Mouse (Mus musculus) gastrocnemius, postnatal 36 days (tissue): ENCODE data around the gene Gm42669. TPM values are rescaled to one million over a fixed set of nuclear protein-coding genes. Genes with fewer than 3 reads are reported as not detected.

Experiments used
- DNase-seq, 2 experiments: peaks; one replicate each; pipeline ENCODE4 v3.0.0; 2022
- intact Hi-C: fragments of 180-260 bp; cut with DNase I; formaldehyde crosslinking; loops from one replicate; pipeline ENCODE4 v1.15.1; 2025
- long read RNA-seq, 2 experiments: library from polyadenylated mRNA; stranded (forward); transcript quantifications; one replicate each; pipeline ENCODE4 v2.0.0; 2021
- total RNA-seq, 2 experiments: library from RNA; stranded (reverse); gene quantifications; 2 replicates each; pipeline ENCODE4 v1.2.3; 2021

The Gm42669 gene
- total RNA-seq, result not detected
- long read RNA-seq, experiment 1, partial matches to known transcripts, result 0 of 3 reads
- long read RNA-seq, experiment 1, other reads (novel, unspliced or antisense), result 3 of 3 reads
- long read RNA-seq, experiment 2, result 0 reads

- intact Hi-C loops, result no loop called here
- DNase-seq, result no peak
Measured at GRCm38 (mm10) chr5:107507321-107507720, at the start of gene Gm42669. TSS of gene Gm42669 (plus strand) at chr5:107507621.

GRCm38 (mm10) chr5:107462147-107463076 is 45.0 kb upstream of the Gm42669 start:
- DNase-seq, result no peak
- intact Hi-C loops, result no loop called here

- intact Hi-C loops, result no loop called here
- DNase-seq, result no peak
Measured at GRCm38 (mm10) chr5:107466501-107466900, 40.9 kb upstream of the Gm42669 start.

- intact Hi-C loops, result no loop called here
- no peak for DNase-seq
Measured at GRCm38 (mm10) chr5:107467098-107467497, 40.3 kb upstream of the Gm42669 start.

- DNase-seq, result no peak
- intact Hi-C loops, result no loop called here
Measured at GRCm38 (mm10) chr5:107470600-107471329, 36.7 kb upstream of the Gm42669 start.

GRCm38 (mm10) chr5:107480194-107480593 is 27.2 kb upstream of the Gm42669 start:
- no peak for DNase-seq
- intact Hi-C loops, result no loop called here

- no peak for DNase-seq
- intact Hi-C loops, result no loop called here
Measured at GRCm38 (mm10) chr5:107488996-107489395, 18.4 kb upstream of the Gm42669 start.

GRCm38 (mm10) chr5:107491036-107491435 is 16.4 kb upstream of the Gm42669 start:
- DNase-seq, result no peak
- intact Hi-C loops, result no loop called here

GRCm38 (mm10) chr5:107492471-107492870 is 14.9 kb upstream of the Gm42669 start:
- no peak for DNase-seq

GRCm38 (mm10) chr5:107494759-107495158 is 12.7 kb upstream of the Gm42669 start:
- DNase-seq, result no peak
- intact Hi-C loops, result no loop called here

More at GRCm38 (mm10) chr5:107492471-107492870, 14.9 kb upstream of the Gm42669 start:
- intact Hi-C loops, result no loop called here

GRCm38 (mm10) chr5:107496047-107496446 is 11.4 kb upstream of the Gm42669 start:
- no peak for DNase-seq
- intact Hi-C loops, result no loop called here

GRCm38 (mm10) chr5:107497519-107498501 is 9.6 kb upstream of the Gm42669 start:
- no peak for DNase-seq
- intact Hi-C loops, result no loop called here

GRCm38 (mm10) chr5:107498806-107499310 is 8.6 kb upstream of the Gm42669 start:
- intact Hi-C loops, result no loop called here
- DNase-seq, result no peak

GRCm38 (mm10) chr5:107499891-107500535 is 7.4 kb upstream of the Gm42669 start:
- no peak for DNase-seq
- intact Hi-C loops, result no loop called here

- intact Hi-C loops, result no loop called here
- no peak for DNase-seq
Measured at GRCm38 (mm10) chr5:107500741-107501140, 6.7 kb upstream of the Gm42669 start.

GRCm38 (mm10) chr5:107510503-107510902 is 3.1 kb downstream of the Gm42669 start:
- intact Hi-C loops, result loop anchor here (5.0 kb wide), 1 partner anchor 153 kb away; no protein-coding TSS in a partner anchor
- DNase-seq, result peak in 1 of 2 experiments; percentile 9

- intact Hi-C loops, result loop anchor here (5.0 kb wide), 1 partner anchor 154 kb away; no protein-coding TSS in a partner anchor
- no peak for DNase-seq
Measured at GRCm38 (mm10) chr5:107511326-107511725, 3.9 kb downstream of the Gm42669 start.

GRCm38 (mm10) chr5:107513583-107513982 is 6.2 kb downstream of the Gm42669 start:
- intact Hi-C loops, result loop anchor here (5.0 kb wide), 1 partner anchor 156 kb away; no protein-coding TSS in a partner anchor
- peak; percentile 9 to 32 for DNase-seq

- no peak for DNase-seq
- intact Hi-C loops, result no loop called here
Measured at GRCm38 (mm10) chr5:107515453-107515852, 8.0 kb downstream of the Gm42669 start.
